Mouse (Mus musculus): ENCODE measurements around the gene Rasa4. TPM values are rescaled to one million over a fixed set of nuclear protein-coding genes. Genes with fewer than 3 reads are reported as not detected.
"Not testable (repeated sequence)": the region's sequence is repeated elsewhere in the genome, so short reads cannot be mapped to it uniquely, and the experiment has no call there.

Gene Rasa4
- total RNA-seq, 2 experiments from 2014 or later = 24.8 to 43.2 TPM

DNA sequence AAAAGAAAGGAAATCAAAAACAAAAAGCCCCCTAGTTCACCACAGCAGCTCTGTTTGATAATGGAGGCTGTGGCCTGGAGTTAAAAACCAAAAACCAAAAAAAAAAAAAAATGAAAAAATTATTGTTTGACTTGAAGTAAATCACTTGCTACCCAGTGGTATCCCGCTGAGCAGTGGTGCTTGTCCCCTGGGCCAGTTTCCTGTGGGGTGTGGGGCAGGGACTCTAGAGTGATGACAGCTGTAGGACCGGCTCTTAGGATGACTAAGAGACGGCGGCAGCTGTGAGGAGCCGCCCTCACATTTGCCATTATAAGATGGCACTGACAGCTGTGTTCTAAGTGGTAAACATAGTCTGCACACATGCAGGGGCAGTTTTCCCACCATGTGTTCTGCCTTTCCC lies 71.7 kb downstream of the Rasa4 start:
- no peak for ATAC-seq (replicated peaks; ENCODE audit: poor library complexity, severe bottlenecking)

DNA sequence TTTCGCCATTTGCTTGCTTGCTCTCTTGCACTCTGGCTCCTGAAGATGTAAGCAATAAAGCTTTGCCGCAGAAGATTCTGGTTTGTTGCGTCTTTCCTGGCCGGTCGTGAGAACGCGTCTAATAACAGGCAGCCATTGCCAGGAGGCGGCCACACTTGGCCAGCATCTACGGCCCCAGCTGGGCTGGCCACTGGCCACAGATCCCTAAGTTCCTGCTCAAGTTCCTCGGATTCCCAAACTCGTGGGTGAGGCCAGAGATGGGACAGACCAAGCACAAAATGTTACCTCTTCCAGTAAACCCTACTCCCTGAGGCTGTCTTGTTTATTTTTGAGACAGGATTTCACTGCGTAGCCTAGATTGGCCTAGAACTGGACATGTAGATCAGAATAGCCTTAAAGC lies 76.4 kb downstream of the Rasa4 start:
- not testable (repeated sequence) for ATAC-seq (replicated peaks; ENCODE audit: poor library complexity, severe bottlenecking)

Other genes with a start within 250 kb of the Rasa4 start
- not detected in 2 replicates for gene Hspb1, start 196.0 kb upstream of the Rasa4 start, total RNA-seq (2014; fragmentation: Nextera tagmentation)
- gene Hspb1, start 196.0 kb upstream of the Rasa4 start, total RNA-seq (2017) = not detected in 2 replicates
- gene Ywhag, start 149.3 kb upstream of the Rasa4 start, total RNA-seq (2014; fragmentation: Nextera tagmentation) = 97.2 and 120 TPM in 2 replicates
- 92.2 and 107 TPM in 2 replicates for gene Ywhag, start 149.3 kb upstream of the Rasa4 start, total RNA-seq (2017)
- 1.8 and 5.0 TPM in 2 replicates for gene Ssc4d, start 109.4 kb upstream of the Rasa4 start, total RNA-seq (2014; fragmentation: Nextera tagmentation)
- 0.90 TPM in 1 of 2 replicates, not detected in the other for gene Ssc4d, start 109.4 kb upstream of the Rasa4 start, total RNA-seq (2017)
- gene Zp3, start 103.8 kb upstream of the Rasa4 start, total RNA-seq (2014; fragmentation: Nextera tagmentation) = not detected in 2 replicates
- gene Zp3, start 103.8 kb upstream of the Rasa4 start, total RNA-seq (2017) = not detected in 2 replicates
- 17.1 and 20.2 TPM in 2 replicates for gene Dtx2, start 89.1 kb upstream of the Rasa4 start, total RNA-seq (2014; fragmentation: Nextera tagmentation)
- gene Dtx2, start 89.1 kb upstream of the Rasa4 start, total RNA-seq (2017) = 6.4 and 8.1 TPM in 2 replicates
- not detected in 2 replicates for gene Upk3b, start 45.4 kb upstream of the Rasa4 start, total RNA-seq (2014; fragmentation: Nextera tagmentation)
- gene Upk3b, start 45.4 kb upstream of the Rasa4 start, total RNA-seq (2017) = 0.04 TPM in 1 of 2 replicates, not detected in the other
- gene Upk3bl, start 29.4 kb upstream of the Rasa4 start, total RNA-seq (2014; fragmentation: Nextera tagmentation) = 5.6 TPM in 1 of 2 replicates, not detected in the other
- 1.7 TPM in 1 of 2 replicates, not detected in the other for gene Upk3bl, start 29.4 kb upstream of the Rasa4 start, total RNA-seq (2017)
- gene Polr2j, start 32.7 kb downstream of the Rasa4 start, total RNA-seq (2014; fragmentation: Nextera tagmentation) = 156 and 159 TPM in 2 replicates
- 125 and 128 TPM in 2 replicates for gene Polr2j, start 32.7 kb downstream of the Rasa4 start, total RNA-seq (2017)
- 31.5 and 33.0 TPM in 2 replicates for gene Lrwd1, start 52.2 kb downstream of the Rasa4 start, total RNA-seq (2014; fragmentation: Nextera tagmentation)
- gene Lrwd1, start 52.2 kb downstream of the Rasa4 start, total RNA-seq (2017) = 46.3 and 70.4 TPM in 2 replicates
- 13.7 and 18.2 TPM in 2 replicates for gene Alkbh4, start 52.2 kb downstream of the Rasa4 start, total RNA-seq (2014; fragmentation: Nextera tagmentation)
- gene Alkbh4, start 52.2 kb downstream of the Rasa4 start, total RNA-seq (2017) = 5.3 and 11.9 TPM in 2 replicates
- 24.7 and 38.2 TPM in 2 replicates for gene Orai2, start 86.8 kb downstream of the Rasa4 start, total RNA-seq (2014; fragmentation: Nextera tagmentation)
- 26.6 and 29.0 TPM in 2 replicates for gene Orai2, start 86.8 kb downstream of the Rasa4 start, total RNA-seq (2017)
- 32.2 and 42.1 TPM in 2 replicates for gene Prkrip1, start 115.0 kb downstream of the Rasa4 start, total RNA-seq (2014; fragmentation: Nextera tagmentation)
- 45.2 and 89.4 TPM in 2 replicates for gene Prkrip1, start 115.0 kb downstream of the Rasa4 start, total RNA-seq (2017)
- 32.9 and 67.0 TPM in 2 replicates for gene Sh2b2, start 162.6 kb downstream of the Rasa4 start, total RNA-seq (2014; fragmentation: Nextera tagmentation)
- gene Sh2b2, start 162.6 kb downstream of the Rasa4 start, total RNA-seq (2017) = 10.9 and 13.9 TPM in 2 replicates

Measured in granulocyte monocyte progenitor cell, adult 5-6 weeks (primary cell).